Mouse (Mus musculus): ENCODE measurements at regions not wholly inside any gene's neighbourhood (a gene's known extent, or its start where the extent isn't known, plus 50 kb on each side); places are given as distances from the start of the nearest gene placed in this dataset.
A peak's percentile ranks its signal among the peaks of the same experiment; 100 is the strongest.

GRCm38 (mm10) chr1:13464311-13464710, 2050.4 kb downstream of the A830018L16Rik start:
- H3K36me3 ChIP-seq (ENCODE audit: insufficient read depth, low read length) = no peaks in the 10 kb centered on the region
- H3K27ac ChIP-seq (ENCODE audit: low read length) = no peak overlapping the region
- H3K4me1 ChIP-seq (ENCODE audit: insufficient read depth, low read length) = no peaks in the 10 kb centered on the region
- no peaks in the 10 kb centered on the region for H3K27me3 ChIP-seq (ENCODE audit: insufficient read depth, low read length)
- ATAC-seq (ENCODE audit: low FRiP score, low TSS enrichment) = no peak
- WGBS = 98% methylated on average over 1 of the region's 1 CpGs
- no peak overlapping the region for H3K9ac ChIP-seq (replicated peaks; ENCODE audit: low read length)
- H3K9me3 ChIP-seq (ENCODE audit: low read length) = peaks cover 7% of the 10 kb centered on the region
- H3K4me3 ChIP-seq (ENCODE audit: low read length) = no peak overlapping the region
- H3K4me2 ChIP-seq (replicated peaks; ENCODE audit: low read depth, low read length) = no peak overlapping the region

GRCm38 (mm10) chr1:13467174-13467573, 2053.3 kb downstream of the A830018L16Rik start:
- 84% methylated on average over 6 of the region's 6 CpGs for WGBS
- H3K9ac ChIP-seq (replicated peaks; ENCODE audit: low read length) = no peak overlapping the region

GRCm38 (mm10) chr1:13467886-13468630, 2054.2 kb downstream of the A830018L16Rik start:
- 39% methylated on average over 2 of the region's 2 CpGs for WGBS
- H3K9me3 ChIP-seq (ENCODE audit: low read length) = no peaks in the 10 kb centered on the region
- ATAC-seq (ENCODE audit: low FRiP score, low TSS enrichment) = 0 out of 2 replicates have a peak, but pooled peaks have one; percentile 61

More at GRCm38 (mm10) chr1:13467174-13467573, 2053.3 kb downstream of the A830018L16Rik start:
- Histone ChIP-seq H3K4me1 (ENCODE audit: insufficient read depth, low read length) (no peaks in the 10 kb centered on the region), H3K4me3 (ENCODE audit: low read length) (no peak overlapping the region), H3K27me3 (ENCODE audit: insufficient read depth, low read length) (no peaks in the 10 kb centered on the region), H3K4me2 (replicated peaks; ENCODE audit: low read depth, low read length) (no peak overlapping the region), H3K36me3 (ENCODE audit: insufficient read depth, low read length) (no peaks in the 10 kb centered on the region), H3K9me3 (ENCODE audit: low read length) (peaks cover 1% of the 10 kb centered on the region; the same call in 1 of the 2 replicates), H3K27ac (ENCODE audit: low read length) (no peak overlapping the region)
- no peak for ATAC-seq (ENCODE audit: low FRiP score, low TSS enrichment)

GRCm38 (mm10) chr1:13494727-13495404, 2081.0 kb downstream of the A830018L16Rik start:
- Histone ChIP-seq H3K27me3 (ENCODE audit: insufficient read depth, low read length) (no peaks in the 10 kb centered on the region), H3K9me3 (ENCODE audit: low read length) (no peaks in the 10 kb centered on the region), H3K4me3 (ENCODE audit: low read length) (peak overlapping the region; percentile 40), H3K4me2 (replicated peaks; ENCODE audit: low read depth, low read length) (peak overlapping the region; percentile 54), H3K9ac (replicated peaks; ENCODE audit: low read length) (0 out of 2 replicates have a peak overlapping the region, but pooled peaks have one; percentile 40), H3K36me3 (ENCODE audit: insufficient read depth, low read length) (no peaks in the 10 kb centered on the region), H3K4me1 (ENCODE audit: insufficient read depth, low read length) (0 out of 2 replicates have a peak, but pooled peaks cover 2% of the 10 kb centered on the region), H3K27ac (ENCODE audit: low read length) (no peak overlapping the region)
- ATAC-seq (ENCODE audit: low FRiP score, low TSS enrichment) = peak; percentile 61; the same call in 1 of the 2 replicates
- 10% methylated on average over 16 of the region's 16 CpGs for WGBS

More at GRCm38 (mm10) chr1:13467886-13468630, 2054.2 kb downstream of the A830018L16Rik start:
- no peak overlapping the region for H3K4me3 ChIP-seq (ENCODE audit: low read length)
- no peaks in the 10 kb centered on the region for H3K4me1 ChIP-seq (ENCODE audit: insufficient read depth, low read length)
- H3K4me2 ChIP-seq (replicated peaks; ENCODE audit: low read depth, low read length) = no peak overlapping the region
- no peaks in the 10 kb centered on the region for H3K36me3 ChIP-seq (ENCODE audit: insufficient read depth, low read length)
- H3K27me3 ChIP-seq (ENCODE audit: insufficient read depth, low read length) = no peaks in the 10 kb centered on the region
- H3K9ac ChIP-seq (replicated peaks; ENCODE audit: low read length) = no peak overlapping the region
- no peak overlapping the region for H3K27ac ChIP-seq (ENCODE audit: low read length)

GRCm38 (mm10) chr1:13496386-13496785, 2082.5 kb downstream of the A830018L16Rik start:
- H3K27ac ChIP-seq (ENCODE audit: low read length) = no peak overlapping the region
- 12% methylated on average over 2 of the region's 2 CpGs for WGBS
- H3K4me3 ChIP-seq (ENCODE audit: low read length) = no peak overlapping the region
- no peak overlapping the region for H3K4me2 ChIP-seq (replicated peaks; ENCODE audit: low read depth, low read length)
- no peaks in the 10 kb centered on the region for H3K36me3 ChIP-seq (ENCODE audit: insufficient read depth, low read length)
- no peak overlapping the region for H3K9ac ChIP-seq (replicated peaks; ENCODE audit: low read length)
- 0 out of 2 replicates have a peak, but pooled peaks cover 2% of the 10 kb centered on the region for H3K4me1 ChIP-seq (ENCODE audit: insufficient read depth, low read length)
- H3K27me3 ChIP-seq (ENCODE audit: insufficient read depth, low read length) = no peaks in the 10 kb centered on the region
- H3K9me3 ChIP-seq (ENCODE audit: low read length) = no peaks in the 10 kb centered on the region
- ATAC-seq (ENCODE audit: low FRiP score, low TSS enrichment) = no peak

GRCm38 (mm10) chr1:13500456-13500855, 2086.6 kb downstream of the A830018L16Rik start:
- 39% methylated on average over 5 of the region's 5 CpGs for WGBS
- no peak overlapping the region for H3K4me3 ChIP-seq (ENCODE audit: low read length)
- ATAC-seq (ENCODE audit: low FRiP score, low TSS enrichment) = no peak

GRCm38 (mm10) chr1:13501938-13502337, 2088.0 kb downstream of the A830018L16Rik start:
- Histone ChIP-seq H3K9ac (replicated peaks; ENCODE audit: low read length) (no peak overlapping the region), H3K9me3 (ENCODE audit: low read length) (no peaks in the 10 kb centered on the region), H3K4me2 (replicated peaks; ENCODE audit: low read depth, low read length) (no peak overlapping the region), H3K36me3 (ENCODE audit: insufficient read depth, low read length) (no peaks in the 10 kb centered on the region), H3K4me1 (ENCODE audit: insufficient read depth, low read length) (no peaks in the 10 kb centered on the region), H3K27me3 (ENCODE audit: insufficient read depth, low read length) (no peaks in the 10 kb centered on the region), H3K27ac (ENCODE audit: low read length) (no peak overlapping the region), H3K4me3 (ENCODE audit: low read length) (no peak overlapping the region)
- no peak for ATAC-seq (ENCODE audit: low FRiP score, low TSS enrichment)
- 63% methylated on average over 4 of the region's 4 CpGs for WGBS

More at GRCm38 (mm10) chr1:13500456-13500855, 2086.6 kb downstream of the A830018L16Rik start:
- H3K4me1 ChIP-seq (ENCODE audit: insufficient read depth, low read length) = 0 out of 2 replicates have a peak, but pooled peaks cover 2% of the 10 kb centered on the region
- H3K9ac ChIP-seq (replicated peaks; ENCODE audit: low read length) = no peak overlapping the region
- no peaks in the 10 kb centered on the region for H3K36me3 ChIP-seq (ENCODE audit: insufficient read depth, low read length)
- H3K27ac ChIP-seq (ENCODE audit: low read length) = no peak overlapping the region
- no peak overlapping the region for H3K4me2 ChIP-seq (replicated peaks; ENCODE audit: low read depth, low read length)
- no peaks in the 10 kb centered on the region for H3K27me3 ChIP-seq (ENCODE audit: insufficient read depth, low read length)
- H3K9me3 ChIP-seq (ENCODE audit: low read length) = no peaks in the 10 kb centered on the region

GRCm38 (mm10) chr1:13513761-13514160, 2099.9 kb downstream of the A830018L16Rik start:
- no peak overlapping the region for H3K27ac ChIP-seq (ENCODE audit: low read length)
- H3K9ac ChIP-seq (replicated peaks; ENCODE audit: low read length) = no peak overlapping the region
- H3K27me3 ChIP-seq (ENCODE audit: insufficient read depth, low read length) = no peaks in the 10 kb centered on the region
- H3K4me2 ChIP-seq (replicated peaks; ENCODE audit: low read depth, low read length) = no peak overlapping the region
- H3K9me3 ChIP-seq (ENCODE audit: low read length) = peaks cover 11% of the 10 kb centered on the region
- no peaks in the 10 kb centered on the region for H3K4me1 ChIP-seq (ENCODE audit: insufficient read depth, low read length)
- no peak for ATAC-seq (ENCODE audit: low FRiP score, low TSS enrichment)
- 94% methylated on average over 11 of the region's 11 CpGs for WGBS
- H3K4me3 ChIP-seq (ENCODE audit: low read length) = no peak overlapping the region
- no peaks in the 10 kb centered on the region for H3K36me3 ChIP-seq (ENCODE audit: insufficient read depth, low read length)
